Mouse (Mus musculus) G1E (cell line): Measurements from ENCODE around the gene Fyttd1.
"Not testable (repeated sequence)": the region's sequence is repeated elsewhere in the genome, so short reads cannot be mapped to it uniquely, and the experiment has no call there.

Experiments
- CTCF ChIP-seq: IDR thresholded peaks from 2 replicates; pipeline ENCODE4 v1.5.1; 2012; ENCODE audit warnings: low read depth, low read length, inconsistent platforms, mixed read lengths
- GATA1 ChIP-seq: IDR thresholded peaks from 2 replicates; pipeline ENCODE4 v1.6.1; 2012; ENCODE audit warnings: borderline replicate concordance, low read length, inconsistent platforms, mixed read lengths
- GATA2 ChIP-seq: IDR thresholded peaks from 2 replicates; pipeline ENCODE4 v1.6.1; 2012; ENCODE audit warnings: low read depth, low read length, inconsistent platforms, borderline replicate concordance
- POLR2AphosphoS5 ChIP-seq: IDR thresholded peaks from 2 replicates; pipeline ENCODE4 v1.6.1; 2012; ENCODE audit warnings: low read depth, low read length, inconsistent platforms; ENCODE audit not compliant: insufficient replicate concordance
- TAL1 ChIP-seq: conservative IDR thresholded peaks from 2 replicates; pipeline ENCODE4 v1.6.1; 2012; ENCODE audit warnings: low read depth, low read length, inconsistent platforms, mixed read lengths

DNA sequence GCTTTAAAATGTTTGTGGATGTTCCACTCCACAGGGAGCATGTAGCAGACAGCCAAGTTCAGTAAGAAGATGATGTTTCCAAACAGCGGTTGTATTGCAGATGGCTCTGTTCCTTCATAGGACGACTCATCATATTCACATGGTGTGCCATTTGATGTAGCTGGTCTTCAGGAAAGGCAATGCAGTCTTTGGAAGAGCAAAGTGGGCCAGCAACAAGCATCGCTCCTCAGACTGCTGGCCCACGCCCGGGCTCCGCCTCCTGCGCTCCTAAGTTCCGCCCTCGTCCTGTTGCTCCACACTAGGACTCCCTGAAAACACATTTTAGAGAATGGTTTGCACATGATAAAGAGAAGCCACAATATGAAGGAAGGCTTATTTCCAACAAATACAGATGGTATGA lies 49.3 kb downstream of the Fyttd1 start:
- not testable (repeated sequence) for TF ChIP-seq CTCF, GATA1, POLR2AphosphoS5, TAL1, GATA2
